Mouse (Mus musculus) olfactory bulb, adult 2 months (tissue): ENCODE measurements around the gene Galnt14.

Source experiments
- CTCF ChIP-seq: fragments of 200-500 bp; IDR thresholded peaks from 2 replicates; pipeline ENCODE4 v1.5.1; 2012; ENCODE audit warnings: low read depth, mild to moderate bottlenecking, low read length, moderate library complexity; ENCODE audit not compliant: insufficient read depth
- POLR2A ChIP-seq: fragments of 200-500 bp; IDR thresholded peaks from 2 replicates; pipeline ENCODE4 v1.6.1; 2012; ENCODE audit warnings: mild to moderate bottlenecking, low read depth, low read length, moderate library complexity; ENCODE audit not compliant: insufficient read depth

DNA sequence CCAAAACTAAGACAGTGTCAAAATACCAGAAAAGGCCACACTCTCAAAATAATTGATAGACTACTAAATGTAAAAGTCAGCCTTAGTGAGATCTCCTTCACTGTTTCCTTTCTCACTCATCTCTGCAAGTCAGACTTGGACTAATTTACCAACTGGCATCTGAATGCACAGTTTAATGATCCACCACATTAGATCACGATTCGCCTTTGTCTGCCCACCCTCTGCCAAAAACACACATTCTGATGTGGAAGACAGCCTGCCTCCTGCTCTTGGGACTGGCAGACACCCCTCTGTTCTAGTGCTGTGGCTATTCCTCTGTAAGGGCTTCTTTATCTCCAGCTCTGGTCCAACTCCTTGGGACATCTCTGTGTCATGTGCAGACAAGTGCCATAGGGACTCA lies 153.8 kb downstream of the Galnt14 start:
- TF ChIP-seq CTCF: no peak
- TF ChIP-seq POLR2A: no peak
